Mouse (Mus musculus): ENCODE measurements around the gene Arap2. TPM values are rescaled to one million over a fixed set of nuclear protein-coding genes. Genes with fewer than 3 reads are reported as not detected.
A peak's percentile ranks its signal among the peaks of the same experiment; 100 is the strongest.

The Arap2 gene
- polyA plus RNA-seq, 1 experiment from 2014 or later: 3.8 TPM

- 91% methylated on average over 2 of the region's 2 CpGs for WGBS
- Histone ChIP-seq H3K4me2 (no peak overlapping the region), H3K27me3 (no peaks in the 10 kb centered on the region), H3K4me1 (no peaks in the 10 kb centered on the region), H3K4me3 (replicated peaks) (no peak overlapping the region), H3K9ac (no peak overlapping the region), H3K27ac (no peak overlapping the region), H3K36me3 (no peaks in the 10 kb centered on the region), H3K9me3 (replicated peaks) (no peaks in the 10 kb centered on the region)
- no peak for ATAC-seq (replicated peaks; ENCODE audit: low FRiP score)
Measured at GRCm38 (mm10) chr5:62725551-62725950, 40.4 kb downstream of the Arap2 start.

- WGBS: 72% methylated on average over 3 of the region's 3 CpGs
- H3K36me3 ChIP-seq: no peaks in the 10 kb centered on the region
- no peaks in the 10 kb centered on the region for H3K9me3 ChIP-seq (replicated peaks)
- H3K27me3 ChIP-seq: no peaks in the 10 kb centered on the region
- ATAC-seq (replicated peaks; ENCODE audit: low FRiP score): no peak
- H3K4me1 ChIP-seq: no peaks in the 10 kb centered on the region
- H3K4me3 ChIP-seq (replicated peaks): no peak overlapping the region
- no peak overlapping the region for H3K27ac ChIP-seq
- no peak overlapping the region for H3K9ac ChIP-seq
- no peak overlapping the region for H3K4me2 ChIP-seq
Measured at GRCm38 (mm10) chr5:62723261-62724105, 42.5 kb downstream of the Arap2 start.

GRCm38 (mm10) chr5:62716468-62716867 lies 49.5 kb downstream of the Arap2 start:
- no peak overlapping the region for H3K27ac ChIP-seq
- 88% methylated on average over 3 of the region's 3 CpGs for WGBS
- H3K4me3 ChIP-seq (replicated peaks): no peak overlapping the region
- no peaks in the 10 kb centered on the region for H3K9me3 ChIP-seq (replicated peaks)
- H3K4me2 ChIP-seq: no peak overlapping the region
- H3K27me3 ChIP-seq: no peaks in the 10 kb centered on the region
- H3K36me3 ChIP-seq: no peaks in the 10 kb centered on the region
- no peak for ATAC-seq (replicated peaks; ENCODE audit: low FRiP score)
- no peaks in the 10 kb centered on the region for H3K4me1 ChIP-seq
- H3K9ac ChIP-seq: no peak overlapping the region

GRCm38 (mm10) chr5:62715977-62716376 lies 50.0 kb downstream of the Arap2 start:
- no peak for ATAC-seq (replicated peaks; ENCODE audit: low FRiP score)
- WGBS: 81% methylated on average over 1 of the region's 1 CpGs
- H3K27me3 ChIP-seq: no peaks in the 10 kb centered on the region
- no peaks in the 10 kb centered on the region for H3K9me3 ChIP-seq (replicated peaks)
- H3K36me3 ChIP-seq: no peaks in the 10 kb centered on the region
- no peak overlapping the region for H3K4me2 ChIP-seq
- H3K4me1 ChIP-seq: no peaks in the 10 kb centered on the region
- H3K27ac ChIP-seq: 0 out of 2 replicates have a peak overlapping the region, but pooled peaks have one; percentile 23
- no peak overlapping the region for H3K4me3 ChIP-seq (replicated peaks)
- no peak overlapping the region for H3K9ac ChIP-seq

GRCm38 (mm10) chr5:62715436-62715835 lies 50.5 kb downstream of the Arap2 start:
- Histone ChIP-seq H3K4me3 (replicated peaks) (no peak overlapping the region), H3K9me3 (replicated peaks) (no peaks in the 10 kb centered on the region), H3K27ac (no peak overlapping the region), H3K36me3 (no peaks in the 10 kb centered on the region), H3K27me3 (no peaks in the 10 kb centered on the region), H3K4me2 (no peak overlapping the region), H3K4me1 (no peaks in the 10 kb centered on the region), H3K9ac (no peak overlapping the region)
- WGBS: 55% methylated on average over 4 of the region's 4 CpGs
- ATAC-seq (replicated peaks; ENCODE audit: low FRiP score): no peak

- no peak overlapping the region for H3K4me2 ChIP-seq
- no peaks in the 10 kb centered on the region for H3K36me3 ChIP-seq
- no peak overlapping the region for H3K9ac ChIP-seq
- 66% methylated on average over 6 of the region's 6 CpGs for WGBS
- H3K4me1 ChIP-seq: no peaks in the 10 kb centered on the region
- H3K27ac ChIP-seq: no peak overlapping the region
- ATAC-seq (replicated peaks; ENCODE audit: low FRiP score): no peak
- H3K27me3 ChIP-seq: no peaks in the 10 kb centered on the region
- H3K9me3 ChIP-seq (replicated peaks): no peaks in the 10 kb centered on the region
- no peak overlapping the region for H3K4me3 ChIP-seq (replicated peaks)
Measured at GRCm38 (mm10) chr5:62710955-62711354, 55.0 kb downstream of the Arap2 start.

GRCm38 (mm10) chr5:62706900-62707299 lies 59.1 kb downstream of the Arap2 start:
- no peak overlapping the region for H3K4me3 ChIP-seq (replicated peaks)
- 65% methylated on average over 7 of the region's 7 CpGs for WGBS
- no peaks in the 10 kb centered on the region for H3K4me1 ChIP-seq
- no peaks in the 10 kb centered on the region for H3K27me3 ChIP-seq
- no peaks in the 10 kb centered on the region for H3K9me3 ChIP-seq (replicated peaks)
- H3K36me3 ChIP-seq: no peaks in the 10 kb centered on the region
- ATAC-seq (replicated peaks; ENCODE audit: low FRiP score): no peak
- no peak overlapping the region for H3K27ac ChIP-seq
- no peak overlapping the region for H3K4me2 ChIP-seq
- no peak overlapping the region for H3K9ac ChIP-seq

GRCm38 (mm10) chr5:62689965-62690364 lies 76.0 kb downstream of the Arap2 start:
- ATAC-seq (replicated peaks; ENCODE audit: low FRiP score): no peak
- no peaks in the 10 kb centered on the region for H3K4me1 ChIP-seq
- 66% methylated on average over 4 of the region's 4 CpGs for WGBS

GRCm38 (mm10) chr5:62683751-62684150 lies 82.2 kb downstream of the Arap2 start:
- H3K27me3 ChIP-seq: no peaks in the 10 kb centered on the region
- no peaks in the 10 kb centered on the region for H3K36me3 ChIP-seq
- H3K4me3 ChIP-seq (replicated peaks): no peak overlapping the region
- no peaks in the 10 kb centered on the region for H3K9me3 ChIP-seq (replicated peaks)
- no peak for ATAC-seq (replicated peaks; ENCODE audit: low FRiP score)
- H3K4me1 ChIP-seq: no peaks in the 10 kb centered on the region
- H3K4me2 ChIP-seq: no peak overlapping the region
- H3K27ac ChIP-seq: no peak overlapping the region
- no peak overlapping the region for H3K9ac ChIP-seq
- WGBS: 85% methylated on average over 3 of the region's 3 CpGs

More at GRCm38 (mm10) chr5:62689965-62690364, 76.0 kb downstream of the Arap2 start:
- H3K27me3 ChIP-seq: no peaks in the 10 kb centered on the region
- no peak overlapping the region for H3K4me3 ChIP-seq (replicated peaks)
- no peak overlapping the region for H3K9ac ChIP-seq
- H3K36me3 ChIP-seq: no peaks in the 10 kb centered on the region
- no peak overlapping the region for H3K27ac ChIP-seq
- H3K4me2 ChIP-seq: no peak overlapping the region
- H3K9me3 ChIP-seq (replicated peaks): no peaks in the 10 kb centered on the region

- H3K4me1 ChIP-seq: no peaks in the 10 kb centered on the region
- no peaks in the 10 kb centered on the region for H3K36me3 ChIP-seq
- H3K4me3 ChIP-seq (replicated peaks): no peak overlapping the region
- no peak overlapping the region for H3K9ac ChIP-seq
- no peak for ATAC-seq (replicated peaks; ENCODE audit: low FRiP score)
- WGBS: 82% methylated on average over 3 of the region's 3 CpGs
- H3K9me3 ChIP-seq (replicated peaks): no peaks in the 10 kb centered on the region
- no peak overlapping the region for H3K27ac ChIP-seq
- H3K4me2 ChIP-seq: no peak overlapping the region
- H3K27me3 ChIP-seq: no peaks in the 10 kb centered on the region
Measured at GRCm38 (mm10) chr5:62683207-62683606, 82.8 kb downstream of the Arap2 start.

GRCm38 (mm10) chr5:62677390-62677789 lies 88.6 kb downstream of the Arap2 start:
- H3K4me1 ChIP-seq: 0 out of 2 replicates have a peak, but pooled peaks cover 7% of the 10 kb centered on the region

GRCm38 (mm10) chr5:62672736-62673436 lies 93.1 kb downstream of the Arap2 start:
- 0 out of 2 replicates have a peak, but pooled peaks cover 7% of the 10 kb centered on the region for H3K4me1 ChIP-seq
- peak overlapping the region; percentile 29 for H3K4me2 ChIP-seq
- peak; percentile 54; the same call in 1 of the 2 replicates for ATAC-seq (replicated peaks; ENCODE audit: low FRiP score)
- WGBS: 13% methylated on average over 9 of the region's 9 CpGs
- no peaks in the 10 kb centered on the region for H3K36me3 ChIP-seq
- no peaks in the 10 kb centered on the region for H3K27me3 ChIP-seq
- no peaks in the 10 kb centered on the region for H3K9me3 ChIP-seq (replicated peaks)
- H3K27ac ChIP-seq: 0 out of 2 replicates have a peak overlapping the region, but pooled peaks have one; percentile 41
- no peak overlapping the region for H3K4me3 ChIP-seq (replicated peaks)
- no peak overlapping the region for H3K9ac ChIP-seq

More at GRCm38 (mm10) chr5:62677390-62677789, 88.6 kb downstream of the Arap2 start:
- no peaks in the 10 kb centered on the region for H3K36me3 ChIP-seq
- no peak for ATAC-seq (replicated peaks; ENCODE audit: low FRiP score)
- no peaks in the 10 kb centered on the region for H3K27me3 ChIP-seq
- H3K9me3 ChIP-seq (replicated peaks): no peaks in the 10 kb centered on the region
- no peak overlapping the region for H3K4me2 ChIP-seq
- no peak overlapping the region for H3K9ac ChIP-seq
- 86% methylated on average over 7 of the region's 7 CpGs for WGBS
- H3K4me3 ChIP-seq (replicated peaks): no peak overlapping the region
- no peak overlapping the region for H3K27ac ChIP-seq
